Mouse (Mus musculus) liver, postnatal 0 days (tissue): ENCODE results near the gene Ufc1. TPM values are rescaled to one million over a fixed set of nuclear protein-coding genes. Genes with fewer than 3 reads are reported as not detected.

Experiments used
- ATAC-seq: fragments of 200-750 bp; cut with Nextera tagmentation; 2 replicates; pipeline ENCODE4 v1.8.0; 2017; ENCODE audit warnings: mild to moderate bottlenecking, moderate library complexity
- DNase-seq: peaks from one replicate; pipeline ENCODE4 v3.0.0-alpha.2; 2016
- H3K27ac ChIP-seq: fragments of 300-500 bp; sonication (generic); 2 replicates; pipeline ENCODE4 v1.5.1; 2014; ENCODE audit warnings: antibody characterized with exemption, moderate library complexity, mild to moderate bottlenecking, low read depth
- H3K27me3 ChIP-seq: fragments of 300-500 bp; sonication (generic); 2 replicates; pipeline ENCODE4 v1.6.1; 2014; ENCODE audit warnings: low read length, control low read depth, mixed read lengths; ENCODE audit not compliant: insufficient read depth
- H3K36me3 ChIP-seq: fragments of 300-500 bp; sonication (generic); replicated peaks from 2 replicates; pipeline ENCODE4 v1.6.1; 2014; ENCODE audit warnings: mild to moderate bottlenecking, control low read depth, low read length, moderate library complexity, mixed read lengths; ENCODE audit not compliant: insufficient read depth
- H3K4me1 ChIP-seq: fragments of 300-500 bp; sonication (generic); 2 replicates; pipeline ENCODE4 v1.6.1; 2014; ENCODE audit warnings: antibody characterized with exemption, mild to moderate bottlenecking, control low read depth; ENCODE audit not compliant: insufficient read depth
- H3K4me2 ChIP-seq: fragments of 300-500 bp; sonication (generic); 2 replicates; pipeline ENCODE4 v1.6.1; 2014; ENCODE audit warnings: low read depth, mild to moderate bottlenecking, low read length, moderate library complexity, mixed read lengths
- H3K4me3 ChIP-seq: fragments of 300-500 bp; sonication (generic); 2 replicates; pipeline ENCODE4 v1.5.1; 2014; ENCODE audit warnings: low read depth, low read length
- H3K9ac ChIP-seq: fragments of 300-500 bp; sonication (generic); replicated peaks from 2 replicates; pipeline ENCODE4 v1.6.1; 2014; ENCODE audit warnings: mild to moderate bottlenecking, moderate library complexity
- H3K9me3 ChIP-seq: fragments of 300-500 bp; sonication (generic); 2 replicates; pipeline ENCODE4 v1.6.1; 2016; ENCODE audit warnings: mild to moderate bottlenecking, control low read depth, low read length, mixed read lengths
- CTCF ChIP-seq: sonication (generic); IDR thresholded peaks from 2 replicates; pipeline ENCODE4 v1.5.1; 2016; ENCODE audit warnings: antibody characterized with exemption, low read depth
- EP300 ChIP-seq: IDR thresholded peaks from 2 replicates; pipeline ENCODE4 v1.6.1; 2016; ENCODE audit warnings: antibody characterized with exemption, low read depth, mild to moderate bottlenecking
- WGBS: fragments of 180-500 bp; shearing (Covaris S2); extraction: QIAGEN DNeasy Blood & Tissue Kit; methylation state at CpG from one replicate; pipeline ENCODE4 v1.1.7; 2014; ENCODE audit not compliant: insufficient replicate concordance; 5-methylcytosine and 5-hydroxymethylcytosine counted together
- polyA plus RNA-seq: library from polyadenylated mRNA; unstranded; fragments of >200 nt; fragmentation: Nextera tagmentation; extraction: Ambion mirVana; gene quantifications from 2 replicates; pipeline ENCODE4 v1.2.1, GENCODE M21; 2015

Ufc1 gene
- polyA plus RNA-seq, 1 experiment from 2014 or later = 59.6 TPM

GRCm38 (mm10) chr1:171293351-171293750 is 1.5 kb downstream of the Ufc1 start:
- DNase-seq (no peak), ATAC-seq (no peak)
- TF ChIP-seq EP300 (no peak), CTCF (no peak)
- no peak overlapping the region for H3K9ac ChIP-seq
- H3K36me3 ChIP-seq = peaks cover 14% of the 10 kb centered on the region; the same call in 1 of the 2 replicates
- H3K4me2 ChIP-seq = peak overlapping the region; percentile 73
- H3K27me3 ChIP-seq = peaks cover 8% of the 10 kb centered on the region
- peaks cover 2% of the 10 kb centered on the region; the same call in 1 of the 2 replicates for H3K9me3 ChIP-seq
- WGBS = 75% methylated on average over 3 of the region's 3 CpGs
- H3K4me3 ChIP-seq = peak overlapping the region; percentile 67; the same call in 1 of the 2 replicates
- peaks cover 19% of the 10 kb centered on the region for H3K4me1 ChIP-seq
- H3K27ac ChIP-seq = no peak overlapping the region

- Histone ChIP-seq H3K4me2 (peak overlapping the region; percentile 80), H3K9me3 (no peaks in the 10 kb centered on the region), H3K4me1 (peaks cover 24% of the 10 kb centered on the region), H3K27me3 (no peaks in the 10 kb centered on the region), H3K27ac (0 out of 2 replicates have a peak overlapping the region, but pooled peaks have one; percentile 13), H3K36me3 (peaks cover 24% of the 10 kb centered on the region; the same call in 1 of the 2 replicates), H3K4me3 (peak overlapping the region; percentile 82), H3K9ac (no peak overlapping the region)
- TF ChIP-seq CTCF = no peak
- TF ChIP-seq EP300 = no peak
- 67% methylated on average over 4 of the region's 4 CpGs for WGBS
- DNase-seq (no peak), ATAC-seq (no peak)
These were observed 6.5 kb downstream of the Ufc1 start for GRCm38 (mm10) chr1:171288328-171288727.

- H3K4me3 ChIP-seq = peak within 1 kb of the TSS; percentile 82
- peak within 1 kb of the TSS; percentile 88 for H3K9ac ChIP-seq
- DNase-seq (peak; percentile 94), ATAC-seq (peak; percentile 95)
- peaks cover 19% of the 10 kb centered on the region for H3K4me1 ChIP-seq
- no peaks in the 10 kb centered on the region for H3K27me3 ChIP-seq
- H3K36me3 ChIP-seq = peaks cover 30% of the 10 kb centered on the region
- under 1% methylated on average over 49 of the region's 49 CpGs for WGBS
- H3K9me3 ChIP-seq = no peaks in the 10 kb centered on the region
- H3K27ac ChIP-seq = peak within 1 kb of the TSS; percentile 79
- no peak for TF ChIP-seq EP300
- no peak for TF ChIP-seq CTCF
- H3K4me2 ChIP-seq = peak within 1 kb of the TSS; percentile 80
These were observed 7.4 kb downstream of the Ufc1 start, which contains the start of gene Usp21 for GRCm38 (mm10) chr1:171287136-171288081. Gene Usp21 (minus strand): TSS chr1:171287991.

- ATAC-seq (no peak), DNase-seq (no peak)
- peaks cover 34% of the 10 kb centered on the region for H3K36me3 ChIP-seq
- peaks cover 17% of the 10 kb centered on the region for H3K4me1 ChIP-seq
- 0 out of 2 replicates have a peak overlapping the region, but pooled peaks have one; percentile 80 for H3K4me2 ChIP-seq
- no peak overlapping the region for H3K4me3 ChIP-seq
- no peaks in the 10 kb centered on the region for H3K27me3 ChIP-seq
- no peaks in the 10 kb centered on the region for H3K9me3 ChIP-seq
- no peak overlapping the region for H3K27ac ChIP-seq
- no peak overlapping the region; the same call in 1 of the 2 replicates for H3K9ac ChIP-seq
- TF ChIP-seq EP300 = no peak
- no peak for TF ChIP-seq CTCF
- 89% methylated on average over 19 of the region's 19 CpGs for WGBS
These were observed 8.3 kb downstream of the Ufc1 start for GRCm38 (mm10) chr1:171286517-171286916.

GRCm38 (mm10) chr1:171285096-171285892 is 9.5 kb downstream of the Ufc1 start:
- H3K9ac ChIP-seq = no peak overlapping the region

GRCm38 (mm10) chr1:171284491-171284890 is 10.3 kb downstream of the Ufc1 start:
- Histone ChIP-seq H3K4me3 (no peak overlapping the region), H3K27ac (no peak overlapping the region), H3K9me3 (no peaks in the 10 kb centered on the region), H3K4me1 (peaks cover 23% of the 10 kb centered on the region), H3K4me2 (no peak overlapping the region), H3K27me3 (no peaks in the 10 kb centered on the region), H3K36me3 (peaks cover 35% of the 10 kb centered on the region), H3K9ac (no peak overlapping the region)
- TF ChIP-seq EP300 = no peak
- no peak for TF ChIP-seq CTCF
- no peak for ATAC-seq
- no peak for DNase-seq
- 88% methylated on average over 15 of the region's 15 CpGs for WGBS

More at GRCm38 (mm10) chr1:171285096-171285892, 9.5 kb downstream of the Ufc1 start:
- no peak for DNase-seq
- WGBS = 78% methylated on average over 20 of the region's 20 CpGs
- Histone ChIP-seq H3K4me1 (peaks cover 18% of the 10 kb centered on the region), H3K4me3 (no peak overlapping the region), H3K36me3 (peaks cover 34% of the 10 kb centered on the region), H3K27me3 (no peaks in the 10 kb centered on the region), H3K27ac (no peak overlapping the region), H3K9me3 (no peaks in the 10 kb centered on the region), H3K4me2 (no peak overlapping the region)
- TF ChIP-seq EP300 (no peak), CTCF (no peak)
- no peak for ATAC-seq
